Mouse (Mus musculus): Measurements from ENCODE around the gene Prpsap1.

Prpsap1 gene

DNA sequence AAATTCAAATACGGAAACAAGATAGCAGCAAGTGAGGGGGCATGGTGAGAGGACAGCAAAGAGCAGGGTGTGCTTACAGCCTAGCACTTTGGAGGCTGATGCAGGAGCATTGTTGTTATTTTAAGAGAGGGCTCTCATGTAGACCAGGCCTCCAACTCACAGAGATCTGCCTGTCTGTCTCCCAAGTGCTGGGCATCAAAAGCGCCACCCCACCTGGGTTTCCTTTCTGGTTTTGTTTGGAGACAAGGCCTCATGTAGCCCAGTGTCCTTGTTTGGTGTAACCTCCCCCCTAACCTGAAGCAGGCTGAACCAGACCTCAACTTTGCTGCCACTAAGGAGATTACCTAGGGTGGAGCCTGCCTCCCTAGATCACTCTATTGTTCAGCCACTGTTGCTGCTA, 71.4 kb downstream of the Prpsap1 start:
- in situ Hi-C loops (cut with MboI; ENCODE audit: low pct_unique_long_range_greater_than_20kb in 1 of 2, low sequenced_read_pairs in 2 of 2, unreplicated experiment in 1 of 2): no loop called here

DNA sequence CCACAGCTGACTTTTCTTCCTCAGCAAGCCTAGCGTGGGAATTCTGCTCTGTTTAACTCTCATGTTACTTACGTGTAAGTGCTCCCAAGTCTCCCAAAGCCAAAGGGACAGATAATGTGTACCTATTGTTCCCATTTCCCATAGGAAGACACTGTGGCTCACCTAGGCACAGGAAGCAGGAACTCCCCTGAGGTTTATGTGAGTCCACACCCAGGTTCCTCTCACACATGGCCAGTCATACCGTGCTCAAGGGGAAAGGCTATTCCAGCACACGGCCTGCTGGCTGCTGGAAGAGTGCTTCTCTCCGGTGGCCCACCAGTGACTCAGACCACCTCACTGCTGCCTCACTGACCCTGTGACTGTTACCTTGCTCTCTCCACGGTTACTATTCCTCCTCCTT, 72.9 kb downstream of the Prpsap1 start:
- in situ Hi-C loops (cut with MboI; ENCODE audit: low pct_unique_long_range_greater_than_20kb in 1 of 2, low sequenced_read_pairs in 2 of 2, unreplicated experiment in 1 of 2): no loop called here
